Mouse (Mus musculus) limb, embryonic 15.5 days (tissue): ENCODE measurements around the gene Arhgap24. TPM values are rescaled to one million over a fixed set of nuclear protein-coding genes. Genes with fewer than 3 reads are reported as not detected.
"Not testable (repeated sequence)": the region's sequence is repeated elsewhere in the genome, so short reads cannot be mapped to it uniquely, and the experiment has no call there.

Experiments used
- ATAC-seq: fragments of 200-750 bp; cut with Nextera tagmentation; 2 replicates; pipeline ENCODE4 v1.8.0; 2017; ENCODE audit warnings: low read depth, moderate TSS enrichment; ENCODE audit not compliant: insufficient number of reproducible peaks, low FRiP score, low TSS enrichment
- H3K27ac ChIP-seq: fragments of 300-500 bp; sonication (generic); 2 replicates; pipeline ENCODE4 v1.5.1; 2015; ENCODE audit warnings: moderate library complexity, mild to moderate bottlenecking, inconsistent platforms
- H3K27me3 ChIP-seq: fragments of 300-500 bp; sonication (generic); 2 replicates; pipeline ENCODE4 v1.6.1; 2015; ENCODE audit warnings: inconsistent platforms
- H3K36me3 ChIP-seq: fragments of 300-500 bp; sonication (generic); 2 replicates; pipeline ENCODE4 v1.6.1; 2015; ENCODE audit warnings: inconsistent platforms
- H3K4me1 ChIP-seq: fragments of 300-500 bp; sonication (generic); 2 replicates; pipeline ENCODE4 v1.6.1; 2015; ENCODE audit warnings: inconsistent platforms
- H3K4me2 ChIP-seq: fragments of 300-500 bp; sonication (generic); 2 replicates; pipeline ENCODE4 v1.6.1; 2015; ENCODE audit warnings: mild to moderate bottlenecking, inconsistent platforms
- H3K4me3 ChIP-seq: fragments of 300-500 bp; sonication (generic); 2 replicates; pipeline ENCODE4 v1.5.1; 2015; ENCODE audit warnings: mild to moderate bottlenecking, inconsistent platforms
- H3K9ac ChIP-seq: fragments of 300-500 bp; sonication (generic); 2 replicates; pipeline ENCODE4 v1.6.1; 2015; ENCODE audit warnings: inconsistent platforms
- H3K9me3 ChIP-seq: fragments of 300-500 bp; sonication (generic); 2 replicates; pipeline ENCODE4 v1.6.1; 2016; ENCODE audit warnings: inconsistent platforms
- WGBS: fragments of 180-500 bp; shearing (Covaris S2); methylation state at CpG from one replicate; pipeline ENCODE4 v1.1.7; 2015; 5-methylcytosine and 5-hydroxymethylcytosine counted together
- polyA plus RNA-seq: library from polyadenylated mRNA; unstranded; fragments of >200 nt; fragmentation: Nextera tagmentation; extraction: Ambion mirVana; gene quantifications from 2 replicates; pipeline ENCODE4 v1.2.1, GENCODE M21; 2015

Gene Arhgap24
- polyA plus RNA-seq, 1 experiment from 2014 or later, result 34.0 TPM

DNA sequence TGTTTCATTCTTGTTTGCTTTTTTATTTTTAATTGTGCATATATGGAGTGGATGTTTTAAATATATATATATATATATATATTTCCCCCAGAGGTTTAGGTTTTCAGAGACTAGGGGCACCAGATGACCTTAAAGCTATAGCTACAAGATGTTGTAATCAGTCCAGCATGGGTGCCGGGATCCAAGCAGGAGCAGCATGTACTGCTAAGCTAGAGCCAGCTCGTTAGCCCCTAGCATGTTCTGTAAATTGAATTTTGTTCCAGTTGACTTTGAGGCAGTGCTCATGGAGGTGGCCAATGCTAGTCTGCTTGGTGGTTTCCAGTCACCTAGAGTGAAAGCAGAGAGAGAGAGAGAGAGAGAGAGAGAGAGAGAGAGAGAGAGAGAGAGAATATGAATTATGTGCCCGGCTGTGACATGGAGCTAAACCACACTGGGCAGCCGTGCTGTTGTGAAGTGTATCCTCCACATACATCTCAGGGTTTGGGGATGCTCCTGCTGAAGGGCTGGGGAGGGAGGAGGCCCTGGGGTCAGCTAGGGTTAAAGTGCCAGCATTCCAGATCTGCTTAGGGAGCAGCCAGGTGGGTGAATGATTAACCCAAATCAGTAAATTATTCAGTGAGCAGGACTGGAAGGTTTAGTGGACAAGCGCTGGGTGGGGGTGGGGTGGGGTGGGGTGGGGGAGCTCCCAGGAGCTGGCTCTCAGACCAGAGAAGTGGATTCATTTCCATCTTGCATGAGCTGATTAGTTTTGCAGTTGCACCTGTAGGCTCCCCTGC lies 362.9 kb downstream of the Arhgap24 start:
- Histone ChIP-seq H3K36me3 (no peaks in the 10 kb centered on the region), H3K9me3 (no peaks in the 10 kb centered on the region), H3K4me2 (no peak overlapping the region), H3K27ac (no peak overlapping the region), H3K27me3 (no peaks in the 10 kb centered on the region), H3K4me1 (peaks cover 18% of the 10 kb centered on the region), H3K4me3 (no peak overlapping the region), H3K9ac (no peak overlapping the region)
- 34% methylated on average over 5 of the region's 5 CpGs for whole genome bisulfite sequencing
- no peak for ATAC-seq

DNA sequence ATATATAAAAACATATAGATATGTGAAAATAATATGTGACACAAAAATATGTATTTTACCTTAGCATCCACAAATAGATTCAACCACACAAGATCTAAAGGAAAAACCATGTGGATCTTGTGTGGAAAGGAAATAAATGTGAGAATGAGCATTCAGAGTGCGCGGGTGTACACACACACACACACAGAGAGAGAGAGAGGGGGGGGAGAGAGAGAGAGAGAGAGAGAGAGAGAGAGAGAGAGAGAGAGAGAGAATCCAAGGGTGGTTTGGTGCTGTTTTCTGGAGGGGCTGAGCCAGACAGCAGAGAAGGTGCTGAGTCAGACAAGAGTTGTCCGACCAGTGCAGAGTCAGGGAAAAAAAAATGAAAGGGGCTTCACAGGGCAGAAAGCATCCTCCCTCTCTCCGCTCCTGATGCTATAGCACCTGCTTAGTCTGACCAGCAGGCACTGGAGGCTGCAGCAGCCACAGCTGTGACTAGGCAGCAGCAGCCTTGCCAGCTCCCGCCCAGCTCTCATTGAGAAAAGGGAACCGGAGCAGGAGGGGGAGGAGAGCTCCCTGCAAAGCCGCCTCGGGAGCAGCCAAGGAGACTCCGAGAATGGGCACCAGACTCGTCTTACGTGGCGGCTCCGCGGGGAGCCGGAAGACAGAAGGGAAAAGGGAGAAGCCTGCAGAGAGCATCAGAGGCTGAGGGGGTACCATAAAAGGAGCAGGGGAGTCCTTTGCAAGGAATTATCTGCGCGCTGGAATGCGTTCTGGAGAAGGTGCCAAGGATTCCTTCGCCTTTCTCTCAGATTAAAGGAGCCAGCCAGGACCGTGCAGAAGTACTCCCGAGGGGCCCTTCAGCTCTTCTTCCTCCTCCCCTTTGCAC lies 363.8 kb downstream of the Arhgap24 start:
- Histone ChIP-seq H3K27ac (peak overlapping the region; percentile 66), H3K4me2 (peak overlapping the region; percentile 69), H3K9me3 (no peaks in the 10 kb centered on the region), H3K4me1 (peaks cover 18% of the 10 kb centered on the region), H3K9ac (no peak overlapping the region), H3K36me3 (no peaks in the 10 kb centered on the region), H3K27me3 (no peaks in the 10 kb centered on the region), H3K4me3 (peak overlapping the region; percentile 39)
- ATAC-seq, result peak; percentile 79; the same call in 1 of the 2 replicates
- 1% methylated on average over 21 of the region's 21 CpGs for WGBS

DNA sequence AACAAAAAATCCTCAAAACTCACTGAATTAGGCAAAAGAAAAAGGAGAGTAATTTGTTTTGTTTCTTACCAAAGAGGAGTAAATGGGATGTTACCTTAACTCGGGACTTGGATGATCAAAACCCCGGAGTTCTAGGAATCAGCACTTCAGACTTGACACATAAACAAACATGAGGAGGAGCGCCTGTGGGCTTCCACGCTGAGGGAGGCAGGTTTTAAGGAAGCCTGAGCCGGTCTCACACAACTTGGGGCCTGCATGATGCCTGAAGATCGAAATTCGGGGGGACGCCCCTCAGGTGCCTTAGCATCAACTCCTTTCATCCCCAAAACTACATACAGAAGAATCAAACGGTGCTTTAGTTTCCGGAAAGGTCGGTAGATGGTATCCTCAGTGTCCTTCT lies 364.6 kb downstream of the Arhgap24 start:
- Histone ChIP-seq H3K9me3 (no peaks in the 10 kb centered on the region), H3K36me3 (no peaks in the 10 kb centered on the region), H3K4me3 (peak overlapping the region; percentile 39), H3K4me1 (peaks cover 18% of the 10 kb centered on the region), H3K9ac (no peak overlapping the region), H3K27me3 (no peaks in the 10 kb centered on the region), H3K27ac (0 out of 2 replicates have a peak overlapping the region, but pooled peaks have one; percentile 66), H3K4me2 (peak overlapping the region; percentile 69; the same call in 1 of the 2 replicates)
- ATAC-seq, result no peak
- WGBS, result 29% methylated on average over 11 of the region's 11 CpGs

DNA sequence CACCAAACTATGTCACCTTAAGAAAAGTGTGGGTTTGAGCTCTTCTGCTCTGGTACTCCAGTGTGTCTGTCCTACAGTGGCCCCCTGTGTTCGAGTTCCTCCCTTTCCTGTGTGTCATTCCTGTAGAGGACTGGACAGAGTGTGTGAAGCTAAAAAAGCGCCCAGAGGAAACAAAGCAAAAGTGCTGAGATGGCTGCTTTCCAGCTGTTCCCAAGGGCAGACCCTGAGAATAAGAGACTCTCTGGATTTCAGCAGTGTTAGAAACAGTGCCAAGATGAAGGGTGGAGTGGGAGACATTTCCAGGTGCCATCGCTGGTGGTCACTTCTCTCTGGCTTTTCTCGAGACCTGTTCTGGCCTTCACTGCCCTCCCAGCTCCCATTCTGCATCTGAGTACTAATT lies 366.7 kb downstream of the Arhgap24 start:
- Histone ChIP-seq H3K9me3 (no peaks in the 10 kb centered on the region), H3K4me3 (no peak overlapping the region), H3K36me3 (no peaks in the 10 kb centered on the region), H3K27me3 (no peaks in the 10 kb centered on the region), H3K4me1 (peaks cover 18% of the 10 kb centered on the region), H3K4me2 (no peak overlapping the region), H3K27ac (no peak overlapping the region), H3K9ac (no peak overlapping the region)
- WGBS, result 56% methylated on average over 4 of the region's 4 CpGs
- ATAC-seq, result no peak

DNA sequence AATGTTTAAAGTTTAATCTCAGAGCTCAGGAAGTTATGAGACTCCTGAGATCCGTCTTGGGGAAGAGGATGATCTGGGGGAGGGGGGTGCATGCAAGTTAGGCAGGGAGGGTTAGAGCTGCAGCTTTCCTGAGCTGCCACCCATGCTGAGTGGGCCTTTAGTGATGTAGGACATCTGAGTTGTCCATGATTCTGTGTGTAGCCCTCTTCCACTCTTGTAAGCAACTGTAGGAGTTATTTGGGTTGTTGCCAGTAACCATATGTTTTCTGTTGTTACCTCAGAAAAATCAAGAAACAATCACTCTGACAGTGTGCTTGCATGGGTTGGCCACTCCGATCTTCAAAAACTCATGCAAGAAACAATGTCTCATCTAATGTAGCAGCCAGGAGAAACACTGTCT lies 370.6 kb downstream of the Arhgap24 start:
- no peak overlapping the region for H3K4me3 ChIP-seq
- ATAC-seq, result no peak
- 77% methylated on average over 2 of the region's 2 CpGs for WGBS
- no peaks in the 10 kb centered on the region for H3K27me3 ChIP-seq
- no peak overlapping the region for H3K4me2 ChIP-seq
- H3K27ac ChIP-seq, result no peak overlapping the region
- 0 out of 2 replicates have a peak, but pooled peaks cover 12% of the 10 kb centered on the region for H3K4me1 ChIP-seq
- no peaks in the 10 kb centered on the region for H3K36me3 ChIP-seq
- H3K9me3 ChIP-seq, result no peaks in the 10 kb centered on the region
- H3K9ac ChIP-seq, result no peak overlapping the region

DNA sequence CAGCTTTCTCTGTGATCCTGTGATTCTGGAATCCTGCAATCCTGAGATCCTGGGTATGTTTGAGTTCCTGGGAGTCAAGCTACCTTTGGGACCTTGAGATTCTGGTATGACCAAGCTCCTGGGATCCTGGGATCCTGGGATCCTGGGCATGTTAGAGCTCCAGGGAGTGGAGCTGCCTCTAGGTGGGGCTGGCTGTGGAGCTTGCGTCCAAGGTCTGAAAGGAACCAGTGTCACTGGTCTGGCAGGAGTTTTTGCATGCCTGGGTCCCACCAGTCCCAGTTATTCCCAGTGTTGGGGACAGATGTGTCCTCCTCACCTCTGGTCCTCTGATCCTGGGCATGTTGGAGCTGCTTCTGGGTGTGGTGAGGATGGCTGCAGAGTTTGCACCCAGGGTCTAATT lies 372.6 kb downstream of the Arhgap24 start:
- H3K36me3 ChIP-seq, result no peaks in the 10 kb centered on the region
- 0 out of 2 replicates have a peak, but pooled peaks cover 4% of the 10 kb centered on the region for H3K4me1 ChIP-seq
- 72% methylated on average over 1 of the region's 1 CpGs for WGBS
- no peak overlapping the region for H3K4me3 ChIP-seq
- ATAC-seq, result no peak
- no peaks in the 10 kb centered on the region for H3K27me3 ChIP-seq
- 0 out of 2 replicates have a peak overlapping the region, but pooled peaks have one; percentile 6 for H3K27ac ChIP-seq
- no peak overlapping the region for H3K4me2 ChIP-seq
- H3K9me3 ChIP-seq, result no peaks in the 10 kb centered on the region
- no peak overlapping the region for H3K9ac ChIP-seq

DNA sequence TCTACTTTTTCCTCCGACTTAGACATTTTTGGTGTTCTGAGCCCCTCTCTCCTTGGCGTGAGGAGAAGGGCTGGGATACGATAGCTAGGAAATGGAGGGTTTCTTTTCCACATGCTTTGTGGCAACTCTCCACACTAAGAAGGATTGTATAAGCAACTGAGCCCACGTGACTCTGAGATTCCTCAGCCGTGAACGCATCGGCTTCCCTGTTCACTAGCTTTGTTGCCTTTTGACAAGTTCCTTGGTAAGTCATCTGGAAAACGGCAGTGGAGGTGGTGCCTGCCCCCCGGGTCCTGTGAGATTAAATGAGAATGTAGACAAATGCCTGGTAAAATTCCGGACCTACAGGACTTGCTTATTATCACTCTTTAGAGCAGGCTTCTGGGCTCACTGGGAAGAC lies 374.6 kb downstream of the Arhgap24 start:
- no peak for ATAC-seq
- WGBS, result 42% methylated on average over 10 of the region's 10 CpGs
- H3K4me3 ChIP-seq, result no peak overlapping the region

DNA sequence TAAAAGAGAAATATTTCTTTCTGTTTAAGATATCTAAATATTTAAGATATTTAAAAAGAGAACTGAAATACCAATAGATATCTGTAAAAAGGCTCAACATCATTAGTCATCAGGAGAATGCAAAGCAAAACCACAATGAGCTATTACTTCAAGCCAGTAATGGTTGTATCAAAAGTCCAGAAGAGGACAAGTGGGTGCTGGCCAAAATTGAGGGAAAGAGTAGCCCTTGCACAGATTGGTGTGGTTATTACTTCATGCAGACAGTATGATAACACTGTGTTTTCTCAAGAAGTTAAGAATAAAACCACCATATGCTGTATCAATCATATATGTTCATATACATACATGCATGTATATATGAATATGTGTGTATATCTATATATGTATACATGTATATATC lies 376.9 kb downstream of the Arhgap24 start:
- Histone ChIP-seq H3K9me3 (no peaks in the 10 kb centered on the region), H3K27ac (no peak overlapping the region), H3K4me2 (no peak overlapping the region), H3K4me3 (no peak overlapping the region), H3K36me3 (peaks cover 4% of the 10 kb centered on the region; the same call in 1 of the 2 replicates), H3K9ac (no peak overlapping the region), H3K27me3 (no peaks in the 10 kb centered on the region), H3K4me1 (0 out of 2 replicates have a peak, but pooled peaks cover 4% of the 10 kb centered on the region)
- ATAC-seq, result no peak

More for the DNA sequence above, 374.6 kb downstream of the Arhgap24 start:
- Histone ChIP-seq H3K9me3 (no peaks in the 10 kb centered on the region), H3K4me2 (no peak overlapping the region), H3K27ac (peak overlapping the region; percentile 40), H3K4me1 (0 out of 2 replicates have a peak, but pooled peaks cover 4% of the 10 kb centered on the region), H3K27me3 (no peaks in the 10 kb centered on the region), H3K9ac (no peak overlapping the region), H3K36me3 (no peaks in the 10 kb centered on the region)

DNA sequence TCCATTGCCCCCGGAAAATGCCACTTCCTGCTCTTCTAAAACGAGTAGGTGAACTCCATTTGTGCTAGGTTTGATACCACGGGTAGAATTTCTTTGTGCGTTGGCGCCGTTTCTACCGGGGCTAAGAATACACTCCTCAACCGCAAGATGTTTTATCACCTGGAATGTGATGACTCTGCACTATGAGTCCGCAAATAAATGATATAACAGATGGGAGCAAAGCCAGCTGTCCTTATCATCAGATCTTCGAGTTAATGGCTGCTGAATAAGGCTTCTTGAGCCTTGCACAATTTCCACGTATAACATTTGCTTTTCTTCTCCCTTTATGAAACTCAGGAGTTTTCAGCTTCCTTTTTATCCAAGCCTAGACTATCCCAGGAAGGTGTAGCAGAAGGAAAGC lies 378.6 kb downstream of the Arhgap24 start:
- no peak for ATAC-seq
- Histone ChIP-seq H3K4me3 (no peak overlapping the region), H3K4me2 (no peak overlapping the region), H3K9me3 (no peaks in the 10 kb centered on the region), H3K36me3 (peaks cover 4% of the 10 kb centered on the region; the same call in 1 of the 2 replicates), H3K27me3 (no peaks in the 10 kb centered on the region), H3K27ac (no peak overlapping the region), H3K4me1 (0 out of 2 replicates have a peak, but pooled peaks cover 4% of the 10 kb centered on the region), H3K9ac (no peak overlapping the region)
- WGBS, result 72% methylated on average over 11 of the region's 11 CpGs

DNA sequence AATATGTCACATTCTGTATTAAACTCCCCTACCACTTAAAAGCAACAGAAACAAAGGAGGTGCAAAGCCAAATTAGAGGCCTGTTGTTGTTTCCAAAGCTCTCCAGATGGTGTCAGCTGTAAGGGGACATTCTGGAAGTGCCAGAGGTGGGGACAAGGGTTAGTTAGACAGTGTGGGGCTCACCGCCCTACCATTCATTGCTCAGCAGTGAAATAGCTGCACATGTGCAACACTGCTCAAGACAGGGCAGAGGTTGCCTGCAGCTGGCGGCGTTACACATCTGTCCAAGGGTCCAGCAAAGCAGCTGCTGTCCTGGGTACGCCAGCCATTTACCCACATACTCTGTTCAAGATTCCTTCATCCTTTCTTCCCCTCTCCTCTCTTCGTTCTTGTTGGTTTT lies 387.0 kb downstream of the Arhgap24 start:
- H3K27me3 ChIP-seq, result no peaks in the 10 kb centered on the region
- no peak overlapping the region for H3K4me3 ChIP-seq
- no peak overlapping the region for H3K27ac ChIP-seq
- no peak overlapping the region for H3K4me2 ChIP-seq
- ATAC-seq, result no peak
- no peaks in the 10 kb centered on the region for H3K36me3 ChIP-seq
- WGBS, result 52% methylated on average over 5 of the region's 5 CpGs
- no peaks in the 10 kb centered on the region for H3K9me3 ChIP-seq
- H3K4me1 ChIP-seq, result no peaks in the 10 kb centered on the region
- no peak overlapping the region for H3K9ac ChIP-seq

DNA sequence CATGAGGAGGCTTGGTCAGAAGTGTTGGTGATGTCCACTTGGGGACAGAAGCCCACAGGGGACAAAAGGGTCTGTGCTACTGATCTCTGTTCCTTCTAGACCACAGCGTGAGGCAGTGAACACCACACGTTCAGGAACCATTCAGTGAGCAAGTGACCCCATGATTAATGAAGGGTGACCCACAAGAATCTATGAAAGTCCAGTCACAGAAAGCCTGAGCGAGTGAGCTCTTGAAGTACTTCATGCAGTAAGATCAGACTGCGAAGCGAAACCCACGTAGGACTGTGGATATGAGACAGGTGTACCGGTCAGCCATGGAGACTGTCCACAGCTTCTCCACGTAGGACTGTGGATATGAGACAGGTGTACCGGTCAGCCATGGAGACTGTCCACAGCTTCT lies 391.8 kb downstream of the Arhgap24 start:
- not testable (repeated sequence) for H3K9me3 ChIP-seq, H3K9ac ChIP-seq, H3K4me2 ChIP-seq, ATAC-seq, H3K36me3 ChIP-seq, H3K4me3 ChIP-seq, H3K4me1 ChIP-seq, H3K27ac ChIP-seq, H3K27me3 ChIP-seq
- WGBS, result 91% methylated on average over 9 of the region's 9 CpGs
